17 mouse cellular contexts compared by ENCODE assay signal in the genomic region with DNA sequence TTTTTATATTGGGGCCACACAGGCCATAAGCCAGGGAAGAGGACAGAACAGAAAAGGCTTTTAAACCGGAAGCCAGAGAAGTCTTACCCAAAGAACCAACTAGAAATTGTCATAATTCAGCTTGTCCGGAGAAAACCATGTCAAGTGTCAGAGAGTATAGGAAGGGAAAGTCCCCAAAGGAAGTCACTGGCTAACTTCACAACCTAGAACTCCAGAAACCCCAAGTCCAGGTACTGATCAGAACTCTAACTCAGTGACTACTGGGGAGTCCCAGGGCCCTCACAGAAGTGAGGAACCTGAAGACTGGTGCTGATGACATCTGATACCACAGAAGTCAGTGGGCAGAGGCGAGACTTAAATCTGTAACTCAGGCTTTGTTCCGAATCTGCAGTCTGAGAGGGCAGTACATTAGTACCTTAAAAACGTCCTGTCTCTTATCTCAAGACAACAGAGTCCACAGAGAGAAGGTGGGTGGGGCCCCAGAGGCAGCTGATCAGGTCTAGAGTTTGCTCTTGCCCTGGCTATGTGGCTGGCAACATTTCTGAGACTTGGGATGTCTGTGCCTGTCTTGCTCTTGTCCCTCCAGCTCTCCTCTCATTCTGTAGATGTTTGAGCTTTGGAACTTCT. TPM values are rescaled to one million over a fixed set of nuclear protein-coding genes. Genes with fewer than 3 reads are reported as not detected.
DNase-seq lines count a peak whose midpoint lies in the region; ATAC-seq lines count a peak whose summit lies in the region.
"Had no signal": no experiment of that assay in that cellular context is flagged by ENCODE, and none has a peak within 500 bp of the region (broad histone marks: within the 10 kb centered on the region; RNA-seq: fewer than 3 reads in every experiment).

No protein-coding gene starts in this region.

- no peak overlapping the region for H3K4me2 ChIP-seq in intestine, embryonic 15.5 days (replicated peaks)
- H3K4me2 ChIP-seq: hindbrain, embryonic 15.5 days; midbrain, embryonic 12.5 days; neural tube, embryonic 13.5 days had no signal

- peak; percentile 75 for ATAC-seq in CD4-positive, CD25-positive, alpha-beta regulatory T cell, adult 4 months
- peak; percentile 83 for ATAC-seq in activated CD4-positive, CD25-positive, alpha-beta regulatory T cell, adult 4 months
- peak; percentile 86 for ATAC-seq in intestine, embryonic 15.5 days
- ATAC-seq in megakaryocyte progenitor cell, adult 5-6 weeks (replicated peaks; ENCODE audit: poor library complexity), result peak; percentile 97

- no peak overlapping the region for H3K27ac ChIP-seq in intestine, embryonic 15.5 days
- H3K27ac ChIP-seq: hindbrain, embryonic 15.5 days; midbrain, embryonic 12.5 days; neural tube, embryonic 13.5 days had no signal

- WGBS in intestine, embryonic 15.5 days, result 53% methylated on average over 5 of the region's 5 CpGs

- H3K9ac ChIP-seq in intestine, embryonic 15.5 days, result no peak overlapping the region
- H3K9ac ChIP-seq: hindbrain, embryonic 15.5 days; midbrain, embryonic 12.5 days; neural tube, embryonic 13.5 days had no signal

- no peak for DNase-seq in kidney, postnatal 10 days
- DNase-seq in testis, postnatal 14 days (ENCODE audit: low spot score), result no peak
- no peak for DNase-seq in gastrocnemius, adult 18-20 months (ENCODE audit: low spot score)
- no peak for DNase-seq in retina, embryonic 14.5 days (ENCODE audit: low spot score)
- DNase-seq: embryo, embryonic 11 days; kidney, postnatal 14 days; lung, adult 18-20 months had no signal

- no peaks in the 10 kb centered on the region for H3K36me3 ChIP-seq in intestine, embryonic 15.5 days
- H3K36me3 ChIP-seq: hindbrain, embryonic 15.5 days; midbrain, embryonic 12.5 days; neural tube, embryonic 13.5 days had no signal

- H3K27me3 ChIP-seq in intestine, embryonic 15.5 days (replicated peaks), result no peaks in the 10 kb centered on the region
- H3K27me3 ChIP-seq: hindbrain, embryonic 15.5 days; midbrain, embryonic 12.5 days; neural tube, embryonic 13.5 days had no signal

- no peak overlapping the region for H3K4me3 ChIP-seq in intestine, embryonic 15.5 days (replicated peaks)
- H3K4me3 ChIP-seq: hindbrain, embryonic 15.5 days; midbrain, embryonic 12.5 days; neural tube, embryonic 13.5 days had no signal

- no peaks in the 10 kb centered on the region for H3K9me3 ChIP-seq in intestine, embryonic 15.5 days
- H3K9me3 ChIP-seq: hindbrain, embryonic 15.5 days; midbrain, embryonic 12.5 days; neural tube, embryonic 13.5 days had no signal

- H3K4me1 ChIP-seq in intestine, embryonic 15.5 days (replicated peaks), result no peaks in the 10 kb centered on the region
- H3K4me1 ChIP-seq: hindbrain, embryonic 15.5 days; midbrain, embryonic 12.5 days; neural tube, embryonic 13.5 days had no signal

RNA-seq across cellular contexts. Expression of a gene that starts 9.5 kb away (rescaled TPM):
- polyA plus RNA-seq in CD4-positive, CD25-positive, alpha-beta regulatory T cell, adult 4 months (2017; shearing (Covaris generic)), result 1,000 to 10,000 TPM; 7,747 to 9,345 TPM
- polyA plus RNA-seq in activated CD4-positive, CD25-positive, alpha-beta regulatory T cell, adult 4 months (2017; shearing (Covaris generic)), result 1,000 to 10,000 TPM; 8,975 to 9,816 TPM
- 367 and 406 TPM in 2 replicates for polyA plus RNA-seq in intestine, embryonic 15.5 days (2015; fragmentation: Nextera tagmentation; extraction: Ambion mirVana)
- total RNA-seq in megakaryocyte progenitor cell, adult 5-6 weeks (2015), result 3,812 and 4,089 TPM in 2 replicates
- total RNA-seq in megakaryocyte progenitor cell, adult 5-6 weeks (2017), result 1,717 and 2,014 TPM in 2 replicates
- total RNA-seq in gastrocnemius, adult 18-20 months (2021), result 100 to 1,000 TPM in 1 of 2 experiments, 10 to 100 TPM in 1; 82.2 to 128 TPM

RNA-seq across cellular contexts. Expression of a gene that starts 19.8 kb away (rescaled TPM):
- polyA plus RNA-seq in CD4-positive, CD25-positive, alpha-beta regulatory T cell, adult 4 months (2017; shearing (Covaris generic)), result 1 to 10 TPM; 5.3 to 7.4 TPM
- polyA plus RNA-seq in activated CD4-positive, CD25-positive, alpha-beta regulatory T cell, adult 4 months (2017; shearing (Covaris generic)), result 1 to 10 TPM; 5.5 to 5.8 TPM
- 8.5 TPM in 2 replicates for polyA plus RNA-seq in intestine, embryonic 15.5 days (2015; fragmentation: Nextera tagmentation; extraction: Ambion mirVana)
- 8.9 and 10.5 TPM in 2 replicates for total RNA-seq in megakaryocyte progenitor cell, adult 5-6 weeks (2015)
- 11.3 and 13.4 TPM in 2 replicates for total RNA-seq in megakaryocyte progenitor cell, adult 5-6 weeks (2017)
- 1 to 10 TPM; 5.8 to 6.4 TPM for total RNA-seq in gastrocnemius, adult 18-20 months (2021)

RNA-seq across cellular contexts. Expression of a gene that starts 22.5 kb away (rescaled TPM):
- under 1 TPM in 1 of 2 experiments, not detected in 1; 0.35 TPM for polyA plus RNA-seq in CD4-positive, CD25-positive, alpha-beta regulatory T cell, adult 4 months (2017; shearing (Covaris generic))
- under 1 TPM in 1 of 2 experiments, not detected in 1; 0.25 TPM for polyA plus RNA-seq in activated CD4-positive, CD25-positive, alpha-beta regulatory T cell, adult 4 months (2017; shearing (Covaris generic))
- polyA plus RNA-seq in intestine, embryonic 15.5 days (2015; fragmentation: Nextera tagmentation; extraction: Ambion mirVana), result 0.09 TPM in 1 of 2 replicates, not detected in the other
- total RNA-seq in megakaryocyte progenitor cell, adult 5-6 weeks (2015), result 0.46 TPM in 1 of 2 replicates, not detected in the other
- total RNA-seq in megakaryocyte progenitor cell, adult 5-6 weeks (2017), result not detected in 2 replicates
- not detected for total RNA-seq in gastrocnemius, adult 18-20 months (2021)
- total RNA-seq: left cerebral cortex, adult 8-10 months had no signal
- polyA plus RNA-seq: forebrain, embryonic 11.5 days; hindbrain, embryonic 15.5 days; midbrain, embryonic 12.5 days; neural tube, embryonic 13.5 days had no signal

RNA-seq across cellular contexts. Expression of a gene that starts 48.0 kb away (rescaled TPM):
- polyA plus RNA-seq in CD4-positive, CD25-positive, alpha-beta regulatory T cell, adult 4 months (2017; shearing (Covaris generic)), result 1 to 10 TPM; 1.2 to 1.5 TPM
- polyA plus RNA-seq in activated CD4-positive, CD25-positive, alpha-beta regulatory T cell, adult 4 months (2017; shearing (Covaris generic)), result under 1 TPM; 0.38 to 0.90 TPM
- not detected in 2 replicates for polyA plus RNA-seq in intestine, embryonic 15.5 days (2015; fragmentation: Nextera tagmentation; extraction: Ambion mirVana)
- 0.05 TPM in 1 of 2 replicates, not detected in the other for total RNA-seq in megakaryocyte progenitor cell, adult 5-6 weeks (2015)
- total RNA-seq in megakaryocyte progenitor cell, adult 5-6 weeks (2017), result 0.07 TPM in 1 of 2 replicates, not detected in the other
- total RNA-seq in gastrocnemius, adult 18-20 months (2021), result not detected
- polyA plus RNA-seq: forebrain, embryonic 11.5 days; hindbrain, embryonic 15.5 days; midbrain, embryonic 12.5 days; neural tube, embryonic 13.5 days had no signal

RNA-seq across cellular contexts. Expression of a gene that starts 48.1 kb away (rescaled TPM):
- polyA plus RNA-seq in CD4-positive, CD25-positive, alpha-beta regulatory T cell, adult 4 months (2017; shearing (Covaris generic)), result not detected
- not detected for polyA plus RNA-seq in activated CD4-positive, CD25-positive, alpha-beta regulatory T cell, adult 4 months (2017; shearing (Covaris generic))
- polyA plus RNA-seq in intestine, embryonic 15.5 days (2015; fragmentation: Nextera tagmentation; extraction: Ambion mirVana), result not detected in 2 replicates
- not detected in 2 replicates for total RNA-seq in megakaryocyte progenitor cell, adult 5-6 weeks (2015)
- total RNA-seq in megakaryocyte progenitor cell, adult 5-6 weeks (2017), result not detected in 2 replicates
- not detected for total RNA-seq in gastrocnemius, adult 18-20 months (2021)
- total RNA-seq: left cerebral cortex, adult 8-10 months had no signal
- polyA plus RNA-seq: forebrain, embryonic 11.5 days; gonadal fat pad, adult 2 months; midbrain, embryonic 12.5 days; neural tube, embryonic 13.5 days had no signal

Comparison
In these comparisons a context has a peak if more than half of its experiments do, and no peak if none do; other contexts are left out.
1. RNA of a gene that starts 9.5 kb away (polyA plus RNA-seq): 8,975 to 9,816 TPM in activated CD4-positive, CD25-positive, alpha-beta regulatory T cell, adult 4 months and 7,747 to 9,345 TPM in CD4-positive, CD25-positive, alpha-beta regulatory T cell, adult 4 months; 367 to 406 TPM in intestine, embryonic 15.5 days; every median in the first group is over 10 times any median in the second.
2. Peak in every context shown above with its lines, with median percentiles within 50 percentile points of each other: ATAC-seq.